Comparison of ENCODE assay signal across 22 mouse cellular contexts in genomic region chr8:110816990-110817389, GRCm38 (mm10). TPM values are rescaled to one million over a fixed set of nuclear protein-coding genes. Genes with fewer than 3 reads are reported as not detected.
"Had no signal": no experiment of that assay in that cellular context is flagged by ENCODE, and none has a peak within 500 bp of the region (broad histone marks: within the 10 kb centered on the region; RNA-seq: fewer than 3 reads in every experiment).

No protein-coding gene starts in this region.

- H3K9me3 ChIP-seq: liver, embryonic 15.5 days; lung, embryonic 15.5 days; megakaryocyte, embryonic 14.5 days; midbrain, embryonic 12.5 days; neural tube, embryonic 12.5 days; stomach, embryonic 15.5 days had no signal

- H3K4me2 ChIP-seq: liver, embryonic 15.5 days; lung, embryonic 15.5 days; midbrain, embryonic 12.5 days; neural tube, embryonic 12.5 days; stomach, embryonic 15.5 days had no signal

- H3K27ac ChIP-seq: liver, embryonic 15.5 days; lung, embryonic 15.5 days; macrophage; midbrain, embryonic 12.5 days; neural tube, embryonic 12.5 days; stomach, embryonic 15.5 days; stomach, postnatal 0 days had no signal

- H3K9ac ChIP-seq: liver, embryonic 15.5 days; liver, postnatal 0 days; lung, embryonic 15.5 days; midbrain, embryonic 12.5 days; neural tube, embryonic 12.5 days; stomach, embryonic 15.5 days had no signal

- H3K4me3 ChIP-seq: liver, embryonic 15.5 days; lung, embryonic 15.5 days; megakaryocyte, embryonic 14.5 days; midbrain, embryonic 12.5 days; neural tube, embryonic 12.5 days; stomach, embryonic 15.5 days had no signal

- H3K27me3 ChIP-seq: liver, embryonic 15.5 days; lung, embryonic 15.5 days; megakaryocyte, embryonic 14.5 days; midbrain, embryonic 12.5 days; neural tube, embryonic 12.5 days; stomach, embryonic 15.5 days had no signal

- ATAC-seq: liver, postnatal 0 days; lung, postnatal 0 days; midbrain, embryonic 16.5 days had no signal

- DNase-seq: liver, postnatal 0 days; lung, adult 2 months; lung, postnatal 14 days; lung, postnatal 36 days; midbrain, embryonic 14.5 days; right cerebral cortex, postnatal 14 days; thymus, adult 2 months; thymus, postnatal 25 days; thymus, postnatal 4 days had no signal

- H3K4me1 ChIP-seq: liver, embryonic 15.5 days; lung, embryonic 15.5 days; midbrain, embryonic 12.5 days; neural tube, embryonic 12.5 days; stomach, embryonic 15.5 days had no signal

RNA-seq across cellular contexts. Expression of gene Il34, which starts 11.3 kb away (rescaled TPM):
- total RNA-seq: megakaryocyte progenitor cell, adult 5-6 weeks; monocyte, adult 5-6 weeks; neutrophil, adult 5-6 weeks had no signal
- polyA plus RNA-seq: macrophage had no signal
